Mouse (Mus musculus) cortical plate, adult 2 months (tissue): ENCODE measurements around the gene C2. TPM values are rescaled to one million over a fixed set of nuclear protein-coding genes. Genes with fewer than 3 reads are reported as not detected.

Source experiments
- H3K27ac ChIP-seq: fragments of 200-500 bp; 2 replicates; pipeline ENCODE4 v1.5.1; 2012; ENCODE audit warnings: low read length, control low read depth, inconsistent platforms; ENCODE audit not compliant: insufficient read depth
- H3K4me1 ChIP-seq: fragments of 200-500 bp; 2 replicates; pipeline ENCODE4 v1.6.1; 2011; ENCODE audit warnings: low read length; ENCODE audit not compliant: control insufficient read depth, insufficient read depth
- H3K4me3 ChIP-seq: fragments of 200-500 bp; 2 replicates; pipeline ENCODE4 v1.5.1; 2011; ENCODE audit warnings: mild to moderate bottlenecking, low read length, control low read depth; ENCODE audit not compliant: insufficient read depth
- CTCF ChIP-seq: fragments of 200-500 bp; IDR thresholded peaks from 2 replicates; pipeline ENCODE4 v1.5.1; 2011; ENCODE audit warnings: mild to moderate bottlenecking, control low read depth, low read length; ENCODE audit not compliant: insufficient read depth; ENCODE audit errors: extremely low read depth
- POLR2A ChIP-seq: fragments of 200-500 bp; IDR thresholded peaks from 2 replicates; pipeline ENCODE4 v1.6.1; 2011; ENCODE audit warnings: mild to moderate bottlenecking, low read length, control low read depth; ENCODE audit not compliant: insufficient read depth; ENCODE audit errors: extremely low read depth
- polyA plus RNA-seq: library from polyadenylated mRNA; depleted of rRNA; stranded (reverse); fragments of >200 nt; gene quantifications from 2 replicates; pipeline ENCODE4 v1.2.3, GENCODE M21; 2012

The C2 gene
- polyA plus RNA-seq, 1 experiment: 3.2 TPM

DNA sequence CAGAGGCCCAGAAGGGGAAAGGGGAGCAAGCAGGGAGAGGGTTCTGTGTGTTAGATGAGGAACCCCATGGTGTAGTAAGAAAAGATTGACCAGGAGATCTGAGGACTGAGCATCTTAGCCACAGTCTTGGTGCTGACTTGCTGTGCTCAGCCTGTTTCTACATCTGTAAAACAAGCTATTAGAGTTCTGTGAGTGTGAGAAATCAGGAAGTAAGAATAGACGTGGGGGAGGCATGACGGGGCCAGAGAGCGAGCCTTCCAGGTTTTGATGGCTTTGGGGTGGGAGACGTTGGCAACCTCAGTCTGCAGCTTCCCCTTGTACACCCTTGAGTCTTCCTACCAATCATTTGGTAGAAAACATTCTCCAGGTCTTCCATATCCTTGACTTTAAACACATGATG lies 39.4 kb downstream of the C2 start:
- Histone ChIP-seq H3K4me3 (no peak overlapping the region), H3K27ac (no peak overlapping the region), H3K4me1 (no peaks in the 10 kb centered on the region)
- TF ChIP-seq CTCF (no peak), POLR2A (no peak)

DNA sequence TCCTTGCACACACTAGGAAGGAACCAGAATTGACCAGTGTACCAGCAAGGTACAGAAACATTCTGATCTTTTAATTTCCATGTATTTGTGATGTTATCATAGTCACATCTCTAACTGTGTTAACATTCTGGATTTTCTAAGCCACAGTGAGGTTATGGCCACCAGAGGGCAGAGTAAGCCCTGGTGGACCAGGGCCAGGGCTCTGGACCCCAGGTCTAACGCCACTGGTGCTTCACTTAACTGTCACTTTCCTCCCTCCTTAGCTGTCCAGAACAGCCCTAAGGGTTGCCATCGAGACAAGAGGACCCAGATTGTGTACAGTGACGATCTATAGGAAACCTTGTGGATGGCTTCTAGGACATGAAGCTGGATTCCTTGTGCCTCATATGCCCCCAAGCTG lies 42.2 kb downstream of the C2 start:
- no peak overlapping the region for H3K4me3 ChIP-seq
- H3K27ac ChIP-seq: no peak overlapping the region
- H3K4me1 ChIP-seq: peaks cover 4% of the 10 kb centered on the region; the same call in 1 of the 2 replicates
- TF ChIP-seq CTCF: peak; percentile 60
- no peak for TF ChIP-seq POLR2A

DNA sequence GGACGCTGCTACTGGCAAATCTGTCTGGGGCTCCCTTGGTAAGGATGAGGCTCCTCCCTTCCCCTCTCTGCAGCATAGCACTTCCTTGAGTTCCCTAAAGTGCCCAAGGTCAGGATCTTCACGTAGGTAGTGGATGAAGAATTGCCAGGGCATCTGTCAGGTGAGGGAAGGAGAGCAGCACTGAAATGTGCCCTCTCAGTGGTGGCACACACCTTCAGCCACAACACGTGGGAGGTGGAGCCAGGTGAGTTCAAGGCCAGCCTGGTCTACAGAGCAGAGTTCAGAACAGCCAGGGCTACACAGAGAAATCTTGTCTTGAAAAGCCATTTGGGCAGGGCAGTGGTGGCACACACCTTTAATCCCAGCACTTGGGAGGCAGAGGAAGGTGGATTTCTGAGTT lies 43.3 kb downstream of the C2 start:
- peaks cover 4% of the 10 kb centered on the region; the same call in 1 of the 2 replicates for H3K4me1 ChIP-seq
- H3K27ac ChIP-seq: no peak overlapping the region
- no peak overlapping the region for H3K4me3 ChIP-seq
- TF ChIP-seq CTCF (no peak), POLR2A (no peak)

DNA sequence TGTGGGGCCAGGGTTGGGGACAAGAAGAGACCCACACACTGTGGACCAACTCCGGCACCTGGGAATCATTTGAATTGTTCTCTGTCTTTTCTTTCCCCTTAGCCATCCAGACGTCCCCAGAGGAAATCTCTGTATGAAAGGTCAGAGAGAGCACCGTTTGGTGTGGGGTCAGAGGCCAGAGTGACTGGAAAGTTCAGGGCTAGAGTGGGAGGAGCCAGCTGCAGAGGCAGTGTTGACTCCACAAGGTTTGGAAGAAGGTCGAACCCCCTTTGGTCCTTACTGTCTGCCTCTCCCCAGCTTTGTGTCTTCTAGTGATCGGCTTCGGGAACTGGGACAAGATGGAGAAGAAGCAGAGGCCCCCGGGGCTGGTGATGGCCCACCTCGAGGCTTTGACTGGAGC lies 44.6 kb downstream of the C2 start:
- Histone ChIP-seq H3K4me1 (peaks cover 7% of the 10 kb centered on the region; the same call in 1 of the 2 replicates), H3K27ac (no peak overlapping the region), H3K4me3 (no peak overlapping the region)
- TF ChIP-seq POLR2A (no peak), CTCF (no peak)

DNA sequence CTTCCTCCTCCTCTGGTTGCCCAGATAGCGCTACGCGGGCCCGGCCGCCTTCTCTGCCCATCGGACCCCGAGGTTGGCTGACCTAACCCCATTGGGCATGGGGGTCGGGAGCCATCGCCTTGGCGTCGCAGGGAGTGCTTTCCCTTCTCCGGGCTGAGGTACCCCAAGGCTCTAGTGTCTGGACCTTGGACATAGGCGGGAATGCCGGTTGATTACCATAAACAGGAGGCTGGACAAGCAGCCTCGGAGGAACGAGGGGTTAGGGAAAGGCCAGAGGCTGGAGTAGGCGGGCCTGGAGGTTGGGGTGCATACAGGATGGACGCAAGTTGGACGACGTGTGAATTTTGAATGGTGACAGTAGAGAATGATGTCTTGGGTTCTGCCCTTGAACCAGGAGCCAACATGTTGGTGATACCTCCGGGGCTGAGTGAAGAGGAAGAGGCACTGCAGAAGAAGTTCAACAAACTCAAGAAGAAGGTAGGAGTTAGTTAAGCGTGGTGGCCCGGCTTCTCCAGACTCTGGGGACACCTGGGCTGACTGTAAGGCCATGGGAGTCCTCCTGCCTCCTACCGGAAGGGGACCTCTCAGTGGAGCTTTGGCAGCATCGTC lies 47.4 kb downstream of the C2 start:
- Histone ChIP-seq H3K4me3 (peak overlapping the region; percentile 88), H3K27ac (no peak overlapping the region), H3K4me1 (peaks cover 7% of the 10 kb centered on the region; the same call in 1 of the 2 replicates)
- TF ChIP-seq CTCF: no peak
- no peak for TF ChIP-seq POLR2A

DNA sequence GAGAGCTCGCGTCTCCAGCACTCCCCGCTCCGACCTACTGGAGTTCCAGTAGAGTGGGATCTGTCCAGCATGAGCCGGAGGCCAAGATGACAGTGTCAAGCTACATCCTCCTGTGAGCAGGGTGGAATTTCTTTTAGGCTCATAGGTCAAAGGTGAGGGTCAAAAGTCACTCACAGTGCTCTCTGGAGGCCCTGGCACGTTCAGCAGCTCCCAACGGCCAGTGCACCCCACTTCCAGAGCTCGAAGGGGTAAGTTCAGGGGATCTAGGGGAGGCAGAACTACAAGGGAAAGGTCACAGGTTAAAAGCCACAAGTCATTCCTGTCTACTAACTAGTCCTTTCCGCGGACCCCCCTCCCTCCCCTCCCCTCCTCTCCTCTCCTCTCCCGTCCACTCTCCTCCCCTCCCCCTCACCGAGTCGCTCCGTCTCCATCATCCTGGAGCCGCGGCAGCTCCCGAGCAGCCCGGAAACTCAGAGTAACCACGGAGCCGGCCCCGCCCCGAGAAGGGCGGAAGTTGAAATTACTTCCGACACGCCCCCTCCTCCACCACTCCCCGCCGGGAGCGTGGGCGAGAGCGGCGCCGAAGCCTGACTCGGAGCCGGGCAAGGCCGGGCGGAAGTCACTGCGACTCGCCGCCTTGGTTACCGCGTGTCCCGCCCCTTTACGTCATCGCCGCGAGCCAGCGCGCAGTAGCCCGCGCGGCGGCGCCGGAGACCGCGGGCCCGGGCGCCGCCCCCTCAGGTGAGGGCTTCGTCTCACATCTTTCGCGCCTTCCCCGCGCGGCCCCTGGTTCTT lies 48.1 kb downstream of the C2 start, which contains the start of the genes Skiv2l and Nelfe:
TSS of gene Skiv2l (minus strand) at position 489 of the 795 bp plus-strand sequence.
TSS of gene Nelfe (plus strand) at position 670 of the 795 bp plus-strand sequence.
- H3K4me3 ChIP-seq: peak within 1 kb of the TSS; percentile 88
- no peak within 1 kb of the TSS for H3K27ac ChIP-seq
- TF ChIP-seq POLR2A (peak; percentile 33; the same call in 1 of the 2 replicates), CTCF (no peak)
- H3K4me1 ChIP-seq: peaks cover 7% of the 10 kb centered on the region; the same call in 1 of the 2 replicates

DNA sequence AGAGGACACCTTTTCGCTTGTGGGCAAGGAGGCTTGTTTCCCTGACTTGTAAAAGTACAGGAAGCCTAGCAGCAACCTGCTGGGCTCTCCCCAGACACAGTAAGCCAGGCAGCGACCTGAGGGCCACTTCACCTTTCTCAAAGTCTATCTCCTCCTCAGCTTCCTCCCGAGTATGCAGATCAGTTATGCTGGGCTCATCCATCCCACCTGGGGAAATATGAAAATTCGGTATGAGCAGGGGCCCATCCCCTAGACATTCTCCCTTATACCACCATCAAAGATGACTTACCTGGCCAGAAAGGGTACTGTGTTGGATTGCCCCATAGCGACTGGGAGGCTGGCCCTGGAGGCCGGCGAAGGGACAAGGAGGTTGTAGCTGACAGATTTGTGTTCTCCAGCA lies 50.5 kb downstream of the C2 start:
- TF ChIP-seq POLR2A (no peak), CTCF (no peak)
- H3K4me3 ChIP-seq: no peak overlapping the region
- no peak overlapping the region for H3K27ac ChIP-seq
- peaks cover 7% of the 10 kb centered on the region; the same call in 1 of the 2 replicates for H3K4me1 ChIP-seq

DNA sequence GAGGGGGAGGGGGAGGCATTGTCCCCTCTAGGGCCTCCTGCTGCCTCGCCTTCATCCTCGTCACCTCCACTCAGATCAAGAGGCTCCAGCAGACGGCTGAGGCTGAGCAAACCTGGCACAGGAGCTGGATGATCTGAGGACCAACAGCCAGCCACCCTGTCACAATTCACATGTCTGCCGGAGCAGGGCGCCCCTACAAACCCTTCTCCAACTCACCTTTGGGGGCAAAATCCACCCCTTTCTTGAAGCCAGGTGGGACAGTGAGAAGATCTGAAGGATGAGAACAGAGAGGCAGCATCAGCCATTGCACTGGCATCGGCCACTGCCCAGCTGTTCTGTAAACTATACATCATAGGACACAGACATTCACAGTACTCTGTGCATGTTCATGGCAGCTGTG lies 50.9 kb downstream of the C2 start:
- H3K4me3 ChIP-seq: no peak overlapping the region
- no peak overlapping the region for H3K27ac ChIP-seq
- no peak for TF ChIP-seq CTCF
- no peak for TF ChIP-seq POLR2A
- peaks cover 7% of the 10 kb centered on the region; the same call in 1 of the 2 replicates for H3K4me1 ChIP-seq

DNA sequence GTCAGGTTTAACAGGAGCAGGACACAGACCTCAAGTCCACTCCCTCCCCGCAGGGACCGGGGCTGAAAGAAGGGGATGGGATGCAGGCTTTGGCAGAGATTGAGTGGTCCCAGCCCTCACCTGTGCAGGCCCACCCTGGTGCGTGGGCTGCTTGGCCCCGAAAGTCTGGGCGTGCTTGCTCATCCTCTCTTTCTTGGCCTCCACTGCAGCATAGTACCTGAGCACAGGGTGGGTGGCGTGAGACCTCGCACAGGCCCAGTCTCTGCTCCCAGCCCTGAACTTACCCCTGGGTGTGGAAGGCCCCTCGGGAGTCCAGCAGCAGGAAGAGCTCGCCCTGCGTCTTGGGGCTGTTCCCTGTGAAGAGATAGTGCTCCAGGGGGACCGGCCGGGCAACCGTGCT lies 53.2 kb downstream of the C2 start:
- no peak for TF ChIP-seq CTCF
- no peak for TF ChIP-seq POLR2A
- Histone ChIP-seq H3K4me3 (no peak overlapping the region), H3K27ac (no peak overlapping the region), H3K4me1 (peaks cover 3% of the 10 kb centered on the region; the same call in 1 of the 2 replicates)
